Mouse (Mus musculus) CH12.LX (cell line): ENCODE measurements at regions not wholly inside any gene's neighbourhood (a gene's known extent, or its start where the extent isn't known, plus 50 kb on each side); places are given as distances from the start of the nearest gene placed in this dataset.

Experiments
- DNase-seq: peaks from one replicate; pipeline ENCODE4 v3.0.0-alpha.2; 2013; ENCODE audit errors: extremely low read depth
- H3K27ac ChIP-seq: 2 replicates; pipeline ENCODE4 v1.5.1; 2012; ENCODE audit warnings: low read depth, mild to moderate bottlenecking, control low read depth, moderate library complexity; ENCODE audit not compliant: insufficient read depth
- H3K27me3 ChIP-seq: replicated peaks from 2 replicates; pipeline ENCODE3; 2012; ENCODE audit warnings: inconsistent platforms
- H3K36me3 ChIP-seq, 2 experiments: replicated peaks in 1 of 2; 2 replicates each; pipeline versions ENCODE3 to v1.6.1; 2012; ENCODE audit warnings: inconsistent platforms in 1 of 2, low read length in 1 of 2, mild to moderate bottlenecking in 1 of 2, mixed read lengths in 1 of 2, moderate library complexity in 1 of 2; ENCODE audit not compliant: control insufficient read depth in 1 of 2, insufficient read depth in 1 of 2
- H3K4me1 ChIP-seq, 2 experiments: 2 replicates each; pipeline ENCODE4 v1.6.1; 2012; ENCODE audit warnings: inconsistent platforms in 1 of 2, moderate library complexity in 1 of 2; ENCODE audit not compliant: insufficient read depth in 2 of 2, control insufficient read depth in 1 of 2
- H3K4me2 ChIP-seq: 2 replicates; pipeline ENCODE4 v1.6.1; 2012; ENCODE audit warnings: low read depth, mild to moderate bottlenecking, control low read depth; ENCODE audit not compliant: poor library complexity, insufficient read depth, severe bottlenecking
- H3K4me3 ChIP-seq, 3 experiments: fragments of 150-350 bp in 1 of 3; sonication (generic) in 1 of 3; replicated peaks in 1 of 3; 2 replicates each; pipeline versions ENCODE3 to v1.5.1; 2011 to 2012; ENCODE audit warnings: low read depth in 2 of 3, low read length in 2 of 3, mild to moderate bottlenecking in 2 of 3, moderate library complexity in 2 of 3, control low read depth in 1 of 3, improper control_type of control experiment in 1 of 3, inconsistent platforms in 1 of 3, mixed read lengths in 1 of 3; ENCODE audit not compliant: poor library complexity in 1 of 3
- H3K79me2 ChIP-seq: replicated peaks from 2 replicates; pipeline ENCODE4 v1.6.1; 2012; ENCODE audit warnings: mild to moderate bottlenecking, moderate library complexity; ENCODE audit not compliant: control insufficient read depth, poor library complexity, insufficient read depth, severe bottlenecking; ENCODE audit errors: extremely low read depth
- H3K9ac ChIP-seq: 2 replicates; pipeline ENCODE4 v1.6.1; 2012; ENCODE audit warnings: low read depth, mild to moderate bottlenecking, control low read depth, moderate library complexity; ENCODE audit not compliant: insufficient read depth
- H3K9me3 ChIP-seq: replicated peaks from 2 replicates; pipeline ENCODE3; 2012; ENCODE audit warnings: low read length, inconsistent platforms, mixed read lengths
- BHLHE40 ChIP-seq: IDR thresholded peaks from 2 replicates; pipeline ENCODE4 v1.6.1; 2011; ENCODE audit warnings: mild to moderate bottlenecking, low read depth, low read length, improper control_type of control experiment
- E2F4 ChIP-seq: IDR thresholded peaks from 2 replicates; pipeline ENCODE4 v1.6.1; 2011; ENCODE audit warnings: low read depth, low read length, improper control_type of control experiment; ENCODE audit not compliant: insufficient replicate concordance
- ETS1 ChIP-seq: conservative IDR thresholded peaks from 2 replicates; pipeline ENCODE4 v1.6.1; 2012; ENCODE audit warnings: low read depth, mild to moderate bottlenecking, inconsistent platforms, low read length, improper control_type of control experiment, moderate library complexity
- GABPA ChIP-seq: IDR thresholded peaks from 2 replicates; pipeline ENCODE4 v1.6.1; 2012; ENCODE audit warnings: low read depth, low read length, improper control_type of control experiment, inconsistent platforms; ENCODE audit not compliant: insufficient replicate concordance
- KAT2A ChIP-seq: IDR thresholded peaks from 2 replicates; pipeline ENCODE4 v1.6.1; 2012; ENCODE audit warnings: low read length, improper control_type of control experiment, inconsistent platforms; ENCODE audit not compliant: insufficient replicate concordance
- MAFK ChIP-seq: IDR thresholded peaks from 2 replicates; pipeline ENCODE4 v1.6.1; 2011; ENCODE audit warnings: low read length, improper control_type of control experiment; ENCODE audit not compliant: insufficient replicate concordance
- MEF2A ChIP-seq: IDR thresholded peaks from 2 replicates; pipeline ENCODE4 v1.6.1; 2014; ENCODE audit warnings: low read depth, mild to moderate bottlenecking, inconsistent platforms, low read length, improper control_type of control experiment, borderline replicate concordance
- MXI1 ChIP-seq: IDR thresholded peaks from 2 replicates; pipeline ENCODE4 v1.6.1; 2011; ENCODE audit warnings: mild to moderate bottlenecking, low read depth, low read length, improper control_type of control experiment
- NRF1 ChIP-seq: IDR thresholded peaks from 2 replicates; pipeline ENCODE4 v1.6.1; 2014; ENCODE audit warnings: low read depth, mild to moderate bottlenecking, inconsistent platforms, low read length, improper control_type of control experiment, moderate library complexity
- PAX5 ChIP-seq: IDR thresholded peaks from 2 replicates; pipeline ENCODE4 v1.6.1; 2012; ENCODE audit warnings: low read length, inconsistent platforms, mixed read lengths
- POLR2AphosphoS2 ChIP-seq: IDR thresholded peaks from 2 replicates; pipeline ENCODE4 v1.6.1; 2011; ENCODE audit warnings: low read depth, low read length, improper control_type of control experiment
- SIN3A ChIP-seq: IDR thresholded peaks from 2 replicates; pipeline ENCODE4 v1.6.1; 2012; ENCODE audit warnings: low read length, improper control_type of control experiment, inconsistent platforms
- TCF12 ChIP-seq: IDR thresholded peaks from 2 replicates; pipeline ENCODE4 v1.6.1; 2014; ENCODE audit warnings: low read depth, mild to moderate bottlenecking, inconsistent platforms, low read length, improper control_type of control experiment
- UBTF ChIP-seq: IDR thresholded peaks from 2 replicates; pipeline ENCODE4 v1.6.1; 2012; ENCODE audit warnings: low read depth, mild to moderate bottlenecking, inconsistent platforms, low read length, improper control_type of control experiment, moderate library complexity
- ZKSCAN1 ChIP-seq: IDR thresholded peaks from 2 replicates; pipeline ENCODE4 v1.6.1; 2012; ENCODE audit warnings: low read depth, inconsistent platforms, low read length, improper control_type of control experiment, borderline replicate concordance
- ZMIZ1 ChIP-seq: IDR thresholded peaks from 2 replicates; pipeline ENCODE4 v1.6.1; 2012; ENCODE audit warnings: low read depth, mild to moderate bottlenecking, inconsistent platforms, low read length, improper control_type of control experiment
- dilution Hi-C: fragments of 300-500 bp; cut with MboI; formaldehyde crosslinking; loops from 2 replicates; pipeline ENCODE4 v1.14.3; 2020; ENCODE audit warnings: low sequenced_read_pairs; ENCODE audit not compliant: extremely low pct_unique_long_range_greater_than_20kb, extremely low pct_ligation_motif_present
- in situ Hi-C: fragments of 300-500 bp; cut with MboI; formaldehyde crosslinking; loops from 3 replicates; pipeline ENCODE4 v1.14.3; 2019; ENCODE audit warnings: low sequenced_read_pairs, low pct_ligation_motif_present, low pct_unique_long_range_greater_than_20kb, mixed read lengths

GRCm38 (mm10) chr12:95639892-95640291 is 52.1 kb upstream of the Flrt2 start:
- in situ Hi-C loops = no loop called here
- Histone ChIP-seq H3K4me1 (no peaks in the 10 kb centered on the region), H3K27me3 (no peaks in the 10 kb centered on the region), H3K4me3 (no peak overlapping the region), H3K9me3 (peaks cover 18% of the 10 kb centered on the region), H3K4me2 (no peak overlapping the region), H3K27ac (no peak overlapping the region), H3K9ac (no peak overlapping the region), H3K79me2 (no peaks in the 10 kb centered on the region), H3K36me3 (no peaks in the 10 kb centered on the region)
- no peak for TF ChIP-seq MXI1
- TF ChIP-seq PAX5 = no peak
- TF ChIP-seq ZMIZ1 = no peak
- TF ChIP-seq TCF12 = no peak
- TF ChIP-seq BHLHE40 = no peak
- TF ChIP-seq E2F4 = no peak
- TF ChIP-seq SIN3A = no peak
- TF ChIP-seq MEF2A = no peak
- TF ChIP-seq GABPA = no peak
- TF ChIP-seq KAT2A = no peak
- no peak for TF ChIP-seq ZKSCAN1
- no peak for TF ChIP-seq UBTF
- no peak for TF ChIP-seq ETS1
- TF ChIP-seq MAFK = no peak
- no peak for TF ChIP-seq POLR2AphosphoS2
- dilution Hi-C loops = no loop called here
- DNase-seq = no peak

- dilution Hi-C loops (no loop called here), in situ Hi-C loops (no loop called here)
- H3K4me2 ChIP-seq = no peak overlapping the region
- no peaks in the 10 kb centered on the region for H3K4me1 ChIP-seq
- H3K9me3 ChIP-seq = peaks cover 10% of the 10 kb centered on the region
- DNase-seq = no peak
- no peaks in the 10 kb centered on the region for H3K79me2 ChIP-seq
- no peak overlapping the region for H3K9ac ChIP-seq
- no peak for TF ChIP-seq NRF1
- H3K27me3 ChIP-seq = no peaks in the 10 kb centered on the region
- H3K4me3 ChIP-seq = no peak overlapping the region
- H3K36me3 ChIP-seq = no peaks in the 10 kb centered on the region
- no peak overlapping the region for H3K27ac ChIP-seq
These were observed 50.4 kb upstream of the Flrt2 start for GRCm38 (mm10) chr12:95641628-95642027.
